Mouse (Mus musculus) ES-Bruce4 (cell line): ENCODE results near the gene Rab40c. TPM values are rescaled to one million over a fixed set of nuclear protein-coding genes. Genes with fewer than 3 reads are reported as not detected.

Source experiments
- H3K27ac ChIP-seq: 2 replicates; pipeline ENCODE4 v1.5.1; 2012; ENCODE audit warnings: low read length, inconsistent platforms; ENCODE audit not compliant: insufficient read depth
- H3K27me3 ChIP-seq: 2 replicates; pipeline ENCODE4 v1.6.1; 2012; ENCODE audit warnings: mild to moderate bottlenecking, low read length, inconsistent platforms; ENCODE audit not compliant: control insufficient read depth, poor library complexity, insufficient read depth, severe bottlenecking
- H3K36me3 ChIP-seq: 2 replicates; pipeline ENCODE4 v1.6.1; 2012; ENCODE audit warnings: inconsistent platforms, mild to moderate bottlenecking, low read length, moderate library complexity; ENCODE audit not compliant: control insufficient read depth, poor library complexity, insufficient read depth, severe bottlenecking
- H3K4me1 ChIP-seq: one replicate; pipeline ENCODE4 v1.8.1; 2011; ENCODE audit warnings: low read length; ENCODE audit not compliant: control insufficient read depth, insufficient read depth
- H3K4me3 ChIP-seq: 2 replicates; pipeline ENCODE4 v1.5.1; 2011; ENCODE audit warnings: low read depth, mild to moderate bottlenecking, low read length
- H3K9ac ChIP-seq: 2 replicates; pipeline ENCODE4 v1.6.1; 2012; ENCODE audit warnings: low read depth, mild to moderate bottlenecking, inconsistent platforms; ENCODE audit not compliant: poor library complexity, severe bottlenecking
- H3K9me3 ChIP-seq: replicated peaks from 2 replicates; pipeline ENCODE4 v1.6.1; 2012; ENCODE audit warnings: mild to moderate bottlenecking, low read length, inconsistent platforms; ENCODE audit not compliant: control insufficient read depth, poor library complexity, insufficient read depth, severe bottlenecking
- CTCF ChIP-seq: IDR thresholded peaks from one replicate; pipeline ENCODE4 v1.8.1; 2011; ENCODE audit warnings: low read depth, low read length
- EP300 ChIP-seq: IDR thresholded peaks from 2 replicates; pipeline ENCODE4 v1.6.1; 2011; ENCODE audit warnings: low read depth, low read length; ENCODE audit not compliant: insufficient read depth
- POLR2A ChIP-seq: IDR thresholded peaks from one replicate; pipeline ENCODE4 v1.8.1; 2011; ENCODE audit warnings: low read length; ENCODE audit not compliant: insufficient read depth
- polyA plus RNA-seq: library from polyadenylated mRNA; stranded (reverse); fragments of >200 nt; gene quantifications from 2 replicates; pipeline ENCODE4 v1.2.4, GENCODE M21; 2011; ENCODE audit warnings: low read depth; ENCODE audit not compliant: missing spikeins, insufficient read depth, insufficient read length

Gene Rab40c
- polyA plus RNA-seq, 1 experiment: 22.7 TPM

GRCm38 (mm10) chr17:25880196-25880910 lies 39.2 kb downstream of the Rab40c start, which contains the start of gene Wfikkn1:
TSS of gene Wfikkn1 (minus strand) at chr17:25880858.
- Histone ChIP-seq H3K27ac (peak within 1 kb of the TSS; percentile 25), H3K4me1 (peaks cover 11% of the 10 kb centered on the region), H3K27me3 (no peaks in the 10 kb centered on the region), H3K36me3 (peaks cover 5% of the 10 kb centered on the region; the same call in 1 of the 2 replicates), H3K4me3 (no peak within 1 kb of the TSS), H3K9ac (no peak within 1 kb of the TSS), H3K9me3 (no peaks in the 10 kb centered on the region)
- no peak for TF ChIP-seq CTCF
- TF ChIP-seq POLR2A: no peak

- peaks cover 5% of the 10 kb centered on the region; the same call in 1 of the 2 replicates for H3K36me3 ChIP-seq
- H3K4me3 ChIP-seq: no peak overlapping the region
- no peak for TF ChIP-seq EP300
- no peak for TF ChIP-seq CTCF
- TF ChIP-seq POLR2A: no peak
- no peak overlapping the region for H3K27ac ChIP-seq
- peaks cover 11% of the 10 kb centered on the region for H3K4me1 ChIP-seq
- H3K27me3 ChIP-seq: no peaks in the 10 kb centered on the region
- H3K9ac ChIP-seq: no peak overlapping the region
- no peaks in the 10 kb centered on the region for H3K9me3 ChIP-seq
Measured at GRCm38 (mm10) chr17:25879750-25880149, 39.8 kb downstream of the Rab40c start.

DNA sequence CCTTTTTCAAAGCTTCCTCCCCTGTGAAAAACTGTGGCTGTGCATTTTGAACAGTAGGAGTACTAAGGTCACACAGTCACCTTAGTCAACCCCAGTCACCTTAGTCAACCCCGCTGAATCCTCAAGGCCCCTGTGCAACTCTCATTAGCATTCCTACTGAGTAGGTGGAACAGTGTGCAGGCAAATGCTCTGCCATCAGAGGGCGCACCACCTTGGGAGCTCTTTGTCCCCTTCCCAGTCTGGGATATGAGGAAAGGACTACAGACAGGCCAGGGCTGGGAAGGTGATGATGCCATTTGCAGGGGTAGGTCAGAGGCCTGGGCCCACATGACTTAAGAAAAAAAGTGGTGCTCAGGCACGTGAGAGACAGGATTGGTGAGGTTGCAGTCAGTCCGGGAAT lies 40.3 kb downstream of the Rab40c start:
- Histone ChIP-seq H3K9ac (no peak overlapping the region), H3K9me3 (no peaks in the 10 kb centered on the region), H3K36me3 (0 out of 2 replicates have a peak, but pooled peaks cover under 1% of the 10 kb centered on the region), H3K27me3 (no peaks in the 10 kb centered on the region), H3K4me3 (no peak overlapping the region), H3K4me1 (peaks cover 11% of the 10 kb centered on the region), H3K27ac (no peak overlapping the region)
- TF ChIP-seq EP300 (no peak), POLR2A (no peak), CTCF (peak; percentile 92)

DNA sequence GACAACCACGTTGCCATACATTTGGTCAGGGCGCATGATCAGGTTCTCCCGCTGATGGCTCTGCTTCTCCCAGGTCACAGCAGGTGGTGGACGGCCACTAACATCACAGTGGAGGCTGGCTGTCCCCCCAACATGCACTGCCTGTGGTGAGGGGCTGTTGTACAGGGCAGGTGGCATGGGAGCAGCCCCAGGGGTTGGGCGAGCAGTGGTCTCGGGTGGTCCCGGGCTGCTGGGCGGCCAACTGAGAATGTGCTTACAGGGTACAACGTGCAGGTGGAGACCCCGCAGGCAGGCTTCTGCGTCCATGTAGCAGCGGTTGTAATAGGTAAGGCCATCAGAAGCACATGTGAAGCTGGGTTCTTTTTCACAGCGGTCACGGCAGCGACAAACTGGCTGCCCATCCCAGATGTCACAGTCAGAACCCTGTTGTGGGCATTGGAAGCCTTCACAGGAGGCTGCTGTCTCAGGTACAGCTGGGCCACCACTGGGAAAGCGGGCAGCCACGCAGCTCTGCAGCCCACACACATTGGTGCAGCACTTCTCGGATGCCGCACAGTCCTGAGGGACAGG lies 40.8 kb downstream of the Rab40c start:
- Histone ChIP-seq H3K36me3 (no peaks in the 10 kb centered on the region), H3K27me3 (no peaks in the 10 kb centered on the region), H3K9me3 (no peaks in the 10 kb centered on the region), H3K27ac (no peak overlapping the region), H3K4me1 (peaks cover 11% of the 10 kb centered on the region), H3K4me3 (no peak overlapping the region), H3K9ac (no peak overlapping the region)
- TF ChIP-seq EP300: no peak
- TF ChIP-seq POLR2A: no peak
- TF ChIP-seq CTCF: no peak

GRCm38 (mm10) chr17:25877741-25878610 lies 41.6 kb downstream of the Rab40c start:
- H3K4me1 ChIP-seq: peaks cover 11% of the 10 kb centered on the region
- no peak overlapping the region for H3K4me3 ChIP-seq
- H3K36me3 ChIP-seq: no peaks in the 10 kb centered on the region
- no peaks in the 10 kb centered on the region for H3K27me3 ChIP-seq
- no peaks in the 10 kb centered on the region for H3K9me3 ChIP-seq
- no peak overlapping the region for H3K9ac ChIP-seq
- H3K27ac ChIP-seq: no peak overlapping the region
- no peak for TF ChIP-seq CTCF
- no peak for TF ChIP-seq POLR2A
- TF ChIP-seq EP300: no peak
